Mouse (Mus musculus) embryonic facial prominence, embryonic 15.5 days (tissue): ENCODE data around the gene Aph1c. TPM values are rescaled to one million over a fixed set of nuclear protein-coding genes. Genes with fewer than 3 reads are reported as not detected.
"Not testable (repeated sequence)": the region's sequence is repeated elsewhere in the genome, so short reads cannot be mapped to it uniquely, and the experiment has no call there.

ENCODE experiments used
- ATAC-seq: fragments of 200-750 bp; cut with Nextera tagmentation; 2 replicates; pipeline ENCODE4 v1.8.0; 2017; ENCODE audit warnings: low read depth, moderate TSS enrichment; ENCODE audit not compliant: insufficient number of reproducible peaks, low FRiP score, low TSS enrichment
- H3K27ac ChIP-seq: fragments of 300-500 bp; sonication (generic); replicated peaks from 2 replicates; pipeline ENCODE4 v1.5.1; 2015; ENCODE audit warnings: mild to moderate bottlenecking, inconsistent platforms
- H3K27me3 ChIP-seq: fragments of 300-500 bp; sonication (generic); 2 replicates; pipeline ENCODE4 v1.6.1; 2015; ENCODE audit warnings: inconsistent platforms
- H3K36me3 ChIP-seq: fragments of 300-500 bp; sonication (generic); 2 replicates; pipeline ENCODE4 v1.6.1; 2015; ENCODE audit warnings: mild to moderate bottlenecking, inconsistent platforms
- H3K4me1 ChIP-seq: fragments of 300-500 bp; sonication (generic); 2 replicates; pipeline ENCODE4 v1.6.1; 2015; ENCODE audit warnings: inconsistent platforms
- H3K4me2 ChIP-seq: fragments of 300-500 bp; sonication (generic); replicated peaks from 2 replicates; pipeline ENCODE4 v1.6.1; 2015; ENCODE audit warnings: mild to moderate bottlenecking, inconsistent platforms
- H3K4me3 ChIP-seq: fragments of 300-500 bp; sonication (generic); replicated peaks from 2 replicates; pipeline ENCODE4 v1.5.1; 2015; ENCODE audit warnings: mild to moderate bottlenecking, inconsistent platforms
- H3K9ac ChIP-seq: fragments of 300-500 bp; sonication (generic); 2 replicates; pipeline ENCODE4 v1.6.1; 2015; ENCODE audit warnings: inconsistent platforms
- H3K9me3 ChIP-seq: fragments of 300-500 bp; sonication (generic); replicated peaks from 2 replicates; pipeline ENCODE4 v1.6.1; 2016; ENCODE audit warnings: inconsistent platforms
- WGBS: fragments of 180-500 bp; shearing (Covaris S2); methylation state at CpG from one replicate; pipeline ENCODE4 v1.1.7; 2015; 5-methylcytosine and 5-hydroxymethylcytosine counted together
- polyA plus RNA-seq: library from polyadenylated mRNA; unstranded; fragments of >200 nt; fragmentation: Nextera tagmentation; extraction: Ambion mirVana; gene quantifications from 2 replicates; pipeline ENCODE4 v1.2.1, GENCODE M21; 2015

Gene Aph1c
- polyA plus RNA-seq, result 5.2 and 5.3 TPM in 2 replicates

- Histone ChIP-seq H3K27ac (peak within 1 kb of the TSS; percentile 17; the same call in 1 of the 2 replicates), H3K9ac (peak within 1 kb of the TSS; percentile 44)
- ATAC-seq, result peak; percentile 100
Measured at GRCm38 (mm10) chr9:66834318-66835096, at the start of gene Aph1c. Gene Aph1c, minus strand, starts transcription at chr9:66834726.

GRCm38 (mm10) chr9:66883500-66883899, 49.0 kb upstream of the Aph1c start:
- H3K9ac ChIP-seq, result no peak overlapping the region

More at GRCm38 (mm10) chr9:66834318-66835096, at the start of gene Aph1c:
- Histone ChIP-seq H3K36me3 (no peaks in the 10 kb centered on the region), H3K4me1 (peaks cover 14% of the 10 kb centered on the region), H3K4me2 (peak within 1 kb of the TSS; percentile 89), H3K4me3 (peak within 1 kb of the TSS; percentile 73), H3K9me3 (no peaks in the 10 kb centered on the region), H3K27me3 (no peaks in the 10 kb centered on the region)
- WGBS, result under 1% methylated on average over 58 of the region's 58 CpGs

GRCm38 (mm10) chr9:66882406-66882821, 47.9 kb upstream of the Aph1c start:
- no peak for ATAC-seq
- no peak overlapping the region for H3K4me2 ChIP-seq
- H3K36me3 ChIP-seq, result no peaks in the 10 kb centered on the region
- H3K27me3 ChIP-seq, result no peaks in the 10 kb centered on the region
- no peak overlapping the region for H3K9ac ChIP-seq
- peaks cover 9% of the 10 kb centered on the region for H3K4me1 ChIP-seq
- no peak overlapping the region for H3K27ac ChIP-seq
- H3K9me3 ChIP-seq, result no peaks in the 10 kb centered on the region
- H3K4me3 ChIP-seq, result no peak overlapping the region
- 38% methylated on average over 8 of the region's 8 CpGs for WGBS

More at GRCm38 (mm10) chr9:66883500-66883899, 49.0 kb upstream of the Aph1c start:
- Histone ChIP-seq H3K27me3 (no peaks in the 10 kb centered on the region), H3K36me3 (no peaks in the 10 kb centered on the region), H3K4me1 (peaks cover 15% of the 10 kb centered on the region), H3K4me2 (no peak overlapping the region), H3K9me3 (no peaks in the 10 kb centered on the region), H3K4me3 (no peak overlapping the region), H3K27ac (no peak overlapping the region)
- WGBS, result 68% methylated on average over 5 of the region's 5 CpGs
- ATAC-seq, result no peak

- H3K9ac ChIP-seq, result no peak overlapping the region
- no peaks in the 10 kb centered on the region for H3K36me3 ChIP-seq
- 63% methylated on average over 3 of the region's 3 CpGs for WGBS
- no peaks in the 10 kb centered on the region for H3K27me3 ChIP-seq
- no peaks in the 10 kb centered on the region for H3K9me3 ChIP-seq
- H3K4me1 ChIP-seq, result peaks cover 8% of the 10 kb centered on the region
- ATAC-seq, result no peak
- H3K4me2 ChIP-seq, result no peak overlapping the region
- H3K27ac ChIP-seq, result 0 out of 2 replicates have a peak overlapping the region, but pooled peaks have one; percentile 22
- no peak overlapping the region for H3K4me3 ChIP-seq
Measured at GRCm38 (mm10) chr9:66881858-66882257, 47.3 kb upstream of the Aph1c start.

GRCm38 (mm10) chr9:66880752-66881151, 46.2 kb upstream of the Aph1c start:
- Histone ChIP-seq H3K4me2 (no peak overlapping the region), H3K27me3 (no peaks in the 10 kb centered on the region), H3K4me3 (no peak overlapping the region), H3K27ac (no peak overlapping the region), H3K36me3 (no peaks in the 10 kb centered on the region), H3K4me1 (peaks cover 5% of the 10 kb centered on the region), H3K9ac (no peak overlapping the region), H3K9me3 (no peaks in the 10 kb centered on the region)
- WGBS, result 84% methylated on average over 2 of the region's 2 CpGs
- ATAC-seq, result no peak

GRCm38 (mm10) chr9:66879486-66879885, 45.0 kb upstream of the Aph1c start:
- Histone ChIP-seq H3K9me3 (no peaks in the 10 kb centered on the region), H3K27ac (no peak overlapping the region), H3K4me2 (no peak overlapping the region), H3K27me3 (no peaks in the 10 kb centered on the region), H3K36me3 (0 out of 2 replicates have a peak, but pooled peaks cover 3% of the 10 kb centered on the region), H3K9ac (no peak overlapping the region), H3K4me3 (no peak overlapping the region), H3K4me1 (peaks cover 5% of the 10 kb centered on the region)
- WGBS, result 73% methylated on average over 6 of the region's 6 CpGs
- no peak for ATAC-seq

- Histone ChIP-seq H3K4me3 (no peak overlapping the region), H3K4me1 (peaks cover 5% of the 10 kb centered on the region), H3K4me2 (no peak overlapping the region), H3K9ac (no peak overlapping the region), H3K27ac (no peak overlapping the region), H3K9me3 (no peaks in the 10 kb centered on the region), H3K27me3 (no peaks in the 10 kb centered on the region), H3K36me3 (0 out of 2 replicates have a peak, but pooled peaks cover 3% of the 10 kb centered on the region)
- no peak for ATAC-seq
- WGBS, result 86% methylated on average over 3 of the region's 3 CpGs
Measured at GRCm38 (mm10) chr9:66878899-66879298, 44.4 kb upstream of the Aph1c start.

- Histone ChIP-seq H3K27ac (peak overlapping the region; percentile 45; the same call in 1 of the 2 replicates), H3K27me3 (no peaks in the 10 kb centered on the region), H3K36me3 (0 out of 2 replicates have a peak, but pooled peaks cover 3% of the 10 kb centered on the region), H3K4me2 (no peak overlapping the region), H3K9ac (no peak overlapping the region), H3K4me3 (no peak overlapping the region), H3K4me1 (no peaks in the 10 kb centered on the region), H3K9me3 (no peaks in the 10 kb centered on the region)
- WGBS, result 35% methylated on average over 5 of the region's 5 CpGs
- 0 out of 2 replicates have a peak, but pooled peaks have one; percentile 39 for ATAC-seq
Measured at GRCm38 (mm10) chr9:66876577-66876976, 42.1 kb upstream of the Aph1c start.

- Histone ChIP-seq H3K27me3 (no peaks in the 10 kb centered on the region), H3K9ac (no peak overlapping the region), H3K27ac (no peak overlapping the region), H3K9me3 (no peaks in the 10 kb centered on the region), H3K4me2 (no peak overlapping the region), H3K4me3 (no peak overlapping the region), H3K4me1 (no peaks in the 10 kb centered on the region), H3K36me3 (0 out of 2 replicates have a peak, but pooled peaks cover 3% of the 10 kb centered on the region)
- no peak for ATAC-seq
- WGBS, result 97% methylated on average over 5 of the region's 5 CpGs
Measured at GRCm38 (mm10) chr9:66874297-66874696, 39.8 kb upstream of the Aph1c start.

GRCm38 (mm10) chr9:66873531-66873930, 39.0 kb upstream of the Aph1c start:
- H3K4me1 ChIP-seq, result no peaks in the 10 kb centered on the region
- no peak overlapping the region for H3K4me2 ChIP-seq
- H3K27me3 ChIP-seq, result no peaks in the 10 kb centered on the region
- no peak for ATAC-seq
- H3K9me3 ChIP-seq, result no peaks in the 10 kb centered on the region
- H3K36me3 ChIP-seq, result 0 out of 2 replicates have a peak, but pooled peaks cover 3% of the 10 kb centered on the region
- no peak overlapping the region for H3K4me3 ChIP-seq
- no peak overlapping the region for H3K27ac ChIP-seq
- no peak overlapping the region for H3K9ac ChIP-seq

GRCm38 (mm10) chr9:66873009-66873408, 38.5 kb upstream of the Aph1c start:
- WGBS, result 75% methylated on average over 2 of the region's 2 CpGs
- not testable (repeated sequence) for H3K36me3 ChIP-seq, H3K9ac ChIP-seq, H3K27ac ChIP-seq, H3K27me3 ChIP-seq, ATAC-seq, H3K9me3 ChIP-seq, H3K4me1 ChIP-seq, H3K4me2 ChIP-seq, H3K4me3 ChIP-seq
